Mouse (Mus musculus) heart, postnatal 36 days (tissue): ENCODE results near the gene Ccpg1. TPM values are rescaled to one million over a fixed set of nuclear protein-coding genes. Genes with fewer than 3 reads are reported as not detected.

Source experiments
- DNase-seq, 2 experiments: peaks; one replicate each; pipeline ENCODE4 v3.0.0; 2021 to 2022
- intact Hi-C: fragments of 180-260 bp; cut with DNase I; formaldehyde crosslinking; loops from one replicate; pipeline ENCODE4 v1.15.1; 2025
- microRNA-seq, 2 experiments: library from miRNA; unstranded; fragments of <30 nt; microRNA quantifications; one replicate each; pipeline ENCODE4 v1.2.0; 2021; ENCODE audit warnings: borderline number of aligned reads in 2 of 2
- total RNA-seq, 2 experiments: library from RNA; stranded (reverse); gene quantifications; 2 replicates each; pipeline ENCODE4 v1.2.3; 2021

Ccpg1 gene
- total RNA-seq, 2 experiments from 2014 or later: 81.3 to 92.5 TPM

DNA sequence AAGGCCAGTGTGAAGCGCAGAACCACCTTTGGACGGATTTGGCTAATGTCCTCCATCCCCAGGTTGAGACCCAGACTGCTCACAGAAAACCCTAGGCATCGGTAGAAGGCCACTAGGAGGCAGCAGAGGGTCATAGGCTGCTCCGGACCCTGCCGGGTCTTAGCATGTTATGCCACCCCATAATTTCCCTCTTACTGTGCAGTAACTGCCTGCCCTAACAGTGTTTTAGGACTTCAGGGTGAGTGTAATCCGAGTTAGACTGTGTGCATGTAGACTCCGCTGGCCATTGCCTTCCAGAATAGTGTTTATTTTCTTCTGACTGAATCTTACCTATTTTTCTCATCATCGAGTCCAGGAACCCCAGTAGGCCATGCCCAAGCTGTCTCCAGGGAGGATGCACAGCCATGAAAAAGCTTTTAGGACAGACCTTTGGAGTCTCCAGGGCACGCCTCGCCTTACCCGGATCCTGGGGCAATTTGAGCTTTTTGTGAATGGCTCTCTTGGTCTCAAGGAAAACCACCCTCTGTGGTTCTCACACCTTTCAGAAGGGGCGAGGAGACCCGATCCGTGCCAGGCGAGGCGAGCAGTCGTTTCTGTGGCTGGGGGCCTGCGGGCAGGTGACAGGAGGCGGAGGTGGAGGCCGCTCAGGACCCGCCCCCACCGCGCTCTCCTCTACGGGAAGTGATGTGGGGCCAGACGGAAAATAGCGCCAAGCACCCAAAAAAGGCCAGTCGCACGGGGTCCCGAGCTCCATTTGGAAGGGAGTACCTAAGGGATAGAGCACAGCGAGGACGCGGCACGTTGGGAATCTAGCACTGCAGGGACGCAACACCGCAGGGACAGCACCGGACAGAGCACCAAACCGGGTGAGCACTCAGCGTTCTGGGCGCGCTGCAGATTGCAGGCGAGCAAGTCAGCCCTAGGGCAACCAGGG, 59.2 kb downstream of the Ccpg1 start, which contains the start of gene Rab27a:
Rab27a (plus strand) TSS at position 709 of the 934 bp plus-strand sequence.
- intact Hi-C loops: loop anchor here (1.0 to 2.0 kb wide), 3 partner anchors 26 to 76 kb away; no protein-coding TSS in a partner anchor

DNA sequence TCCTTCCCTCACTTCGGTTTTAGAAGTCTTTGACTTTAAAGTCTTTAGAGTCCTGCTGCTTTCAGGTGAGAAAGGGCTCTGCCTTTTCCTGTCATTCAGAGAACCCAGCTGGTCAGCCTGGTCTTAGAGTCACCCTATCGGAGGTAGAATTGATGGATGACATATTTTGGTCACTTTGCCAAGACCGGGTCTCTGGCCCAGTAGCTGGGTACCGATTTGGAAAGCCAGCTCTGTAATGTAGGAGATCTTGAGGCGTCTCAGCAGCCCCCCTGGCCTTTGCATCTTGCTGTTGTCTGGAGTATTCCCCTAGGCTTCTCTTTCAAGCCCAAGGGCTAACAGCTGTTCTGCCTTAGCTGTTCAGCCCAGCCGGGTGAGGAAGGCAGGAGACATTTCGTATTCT, 60.0 kb downstream of the Ccpg1 start:
- peak in 1 of 2 experiments; percentile 12 for DNase-seq
- intact Hi-C loops: loop anchor here (2.0 kb wide), 2 partner anchors 26 to 76 kb away; no protein-coding TSS in a partner anchor

More for the DNA sequence above, 59.2 kb downstream of the Ccpg1 start, which contains the start of gene Rab27a:
- DNase-seq: peak; percentile 83 to 87

DNA sequence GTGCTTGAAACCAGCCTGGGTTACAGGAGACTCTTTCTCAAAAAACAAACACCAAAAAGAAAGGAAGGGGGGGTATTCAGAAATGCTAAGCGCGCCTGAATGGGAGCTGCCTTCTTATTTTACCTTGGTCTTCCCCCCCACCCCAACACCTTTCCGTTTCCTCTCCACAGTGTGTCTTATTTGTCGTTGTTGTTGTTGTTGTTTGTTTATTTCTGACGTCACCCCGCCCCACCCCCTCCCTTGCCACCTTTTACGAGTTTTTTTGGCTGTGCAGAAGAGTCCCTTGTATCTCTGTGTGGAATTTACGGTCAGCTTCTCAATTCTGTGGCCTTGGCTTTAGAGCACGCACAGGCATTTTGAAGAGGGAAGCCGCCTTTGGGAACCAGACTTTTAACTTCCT, 60.5 kb downstream of the Ccpg1 start:
- DNase-seq: no peak
- intact Hi-C loops: loop anchor here (2.0 kb wide), 2 partner anchors 25 to 77 kb away; no protein-coding TSS in a partner anchor

DNA sequence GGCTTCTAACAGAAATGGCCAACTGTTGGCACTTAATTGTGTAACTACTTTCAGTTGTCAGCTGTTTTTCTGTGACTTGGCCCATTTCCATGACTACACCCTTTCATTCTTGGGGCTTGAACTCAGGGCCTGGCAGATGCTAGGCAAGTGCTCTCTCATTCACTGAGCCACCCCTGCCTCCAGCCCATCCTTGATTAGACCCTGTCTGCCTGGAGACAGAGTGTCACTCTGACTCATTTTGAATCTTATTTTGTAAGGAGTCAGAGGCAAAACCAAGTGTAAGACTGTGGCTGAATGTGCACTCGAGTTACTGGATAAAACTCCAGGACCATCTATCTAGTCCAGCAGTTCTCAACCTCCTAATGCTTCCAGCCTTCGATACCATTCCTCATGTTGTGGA, 62.7 kb downstream of the Ccpg1 start:
- intact Hi-C loops: no loop called here
- no peak for DNase-seq

DNA sequence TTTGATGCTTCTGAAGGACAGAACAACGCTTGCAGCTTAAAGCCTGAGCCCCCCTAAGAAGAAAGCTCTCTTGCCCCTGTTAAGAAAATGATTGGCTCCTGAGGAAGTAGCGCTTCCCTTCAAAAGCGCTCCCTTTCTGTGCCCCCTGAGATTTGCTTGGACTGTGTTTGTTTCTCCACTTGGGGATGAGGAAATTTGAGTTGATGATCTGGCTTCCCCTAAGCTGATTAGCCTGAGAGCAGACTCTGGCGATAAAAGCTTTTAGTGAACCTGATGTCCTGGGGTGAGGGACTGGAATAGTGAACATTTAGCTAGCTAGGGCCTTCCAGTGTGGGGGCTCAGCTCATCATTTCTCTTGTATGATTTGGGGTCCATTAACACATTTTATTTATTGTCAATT, 63.7 kb downstream of the Ccpg1 start:
- no peak for DNase-seq
- intact Hi-C loops: no loop called here

DNA sequence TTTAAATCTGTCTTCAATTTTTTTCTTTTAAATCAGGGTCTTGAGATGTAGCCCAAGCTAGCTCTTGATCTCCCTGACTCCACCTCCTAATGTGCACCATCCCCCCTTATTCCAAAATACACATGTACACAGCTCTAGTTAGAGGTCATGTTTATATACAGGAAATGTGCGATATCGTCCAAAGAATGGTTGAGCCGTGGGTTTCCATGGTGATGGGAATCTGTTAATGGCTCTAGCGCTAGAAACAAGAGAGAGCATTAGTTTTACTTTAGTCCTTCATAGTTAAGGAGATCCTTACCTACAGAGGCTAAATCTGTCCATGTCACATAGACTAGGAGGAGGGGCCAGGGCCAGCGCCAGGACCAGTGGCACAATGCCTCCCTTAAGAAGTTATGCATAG, 64.6 kb downstream of the Ccpg1 start:
- DNase-seq: no peak
- intact Hi-C loops: no loop called here

DNA sequence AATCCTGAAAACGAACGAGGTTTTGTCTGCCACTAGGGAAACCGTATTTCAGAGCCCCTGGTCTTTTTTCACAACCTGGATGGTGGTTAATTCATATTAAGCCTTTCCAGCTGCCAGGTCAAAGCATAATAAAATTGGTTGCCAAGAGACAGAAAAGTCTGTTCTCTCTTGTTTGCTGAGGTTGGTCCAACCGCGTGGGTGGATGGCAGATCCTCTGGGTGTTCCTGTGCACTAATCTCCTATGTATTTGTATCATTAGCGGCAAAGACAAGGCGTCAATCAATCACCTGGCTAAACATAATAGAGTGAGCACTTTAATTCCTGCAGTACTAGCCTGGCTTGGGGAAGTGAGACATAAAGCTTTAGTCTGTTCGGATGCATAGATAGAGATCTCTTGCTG, 65.4 kb downstream of the Ccpg1 start:
- intact Hi-C loops: no loop called here
- DNase-seq: no peak

DNA sequence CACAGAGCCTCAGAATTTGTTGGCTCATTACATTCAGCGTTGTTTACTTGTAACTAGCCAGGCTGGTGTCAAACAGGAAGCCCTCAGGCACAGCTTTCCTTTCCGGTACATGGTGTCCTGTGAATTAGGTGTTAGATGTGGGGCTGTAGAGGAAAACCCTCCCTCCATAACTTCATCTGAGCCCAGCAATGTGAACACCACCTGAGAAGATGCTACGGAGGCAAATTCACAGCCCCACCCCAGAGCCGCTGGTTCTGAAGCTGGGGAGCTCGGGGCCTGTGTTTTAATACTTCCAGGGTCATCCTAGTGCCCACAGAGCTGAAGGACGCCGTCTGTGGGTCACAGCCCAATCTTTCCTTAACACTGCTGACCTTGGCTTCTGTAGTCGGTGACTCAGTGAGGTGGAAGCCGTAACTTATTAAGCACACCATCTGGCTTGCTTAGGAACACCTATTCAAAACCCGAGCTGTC, 70.2 kb downstream of the Ccpg1 start:
- peak in 1 of 2 experiments; percentile 14 for DNase-seq
- intact Hi-C loops: no loop called here

DNA sequence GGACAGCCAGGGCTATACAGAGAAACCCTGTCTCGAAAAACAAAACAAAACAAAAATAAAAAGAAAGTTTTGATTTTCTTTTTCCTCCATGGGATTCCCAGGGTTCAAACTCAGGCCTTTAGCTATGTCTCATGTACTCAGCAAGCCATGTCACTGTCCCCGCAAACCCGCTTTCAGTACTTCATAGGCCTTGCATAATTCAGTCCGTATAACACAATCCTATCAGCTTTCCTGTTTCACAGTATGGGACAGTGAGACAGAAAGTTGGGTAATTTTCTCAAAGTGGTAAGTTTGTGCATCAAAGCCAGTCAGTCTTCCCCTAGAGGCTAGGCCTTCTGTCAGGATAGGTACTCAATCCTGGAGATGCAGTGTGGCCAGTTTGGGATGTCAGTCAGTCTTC, 74.0 kb downstream of the Ccpg1 start:
- no peak for DNase-seq
- intact Hi-C loops: no loop called here

DNA sequence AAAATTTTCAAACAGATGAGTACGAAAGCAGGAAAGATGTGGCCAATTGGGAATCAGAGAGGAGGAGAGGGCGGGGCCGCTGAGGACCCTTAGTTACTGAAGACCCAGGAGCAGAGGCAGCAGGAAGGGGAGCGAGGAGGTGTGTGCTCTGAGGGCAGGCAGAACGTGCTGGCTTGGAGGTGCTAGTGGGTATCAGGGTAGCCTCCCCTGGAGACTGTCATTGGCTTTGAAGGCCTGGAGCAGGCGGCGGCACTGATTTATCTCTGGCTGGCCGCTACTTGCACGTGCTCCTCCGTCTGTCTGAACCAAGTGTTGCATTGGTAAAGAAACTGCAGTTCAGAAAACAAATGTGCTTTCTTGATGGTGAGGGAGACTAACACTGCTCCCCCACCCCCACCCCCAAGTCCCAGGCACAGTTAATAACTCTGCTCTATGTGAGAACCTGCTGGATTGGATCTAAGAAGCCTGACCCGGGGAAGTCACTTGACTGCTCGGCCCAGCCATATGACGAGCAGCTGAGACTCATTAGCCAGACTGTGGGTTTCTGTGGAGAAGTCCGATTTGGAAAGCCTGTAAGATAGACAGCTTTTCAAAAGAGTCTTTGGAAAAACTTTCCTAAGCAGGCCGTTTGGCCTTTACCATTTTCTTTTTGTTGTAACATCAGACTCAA, 78.5 kb downstream of the Ccpg1 start:
- intact Hi-C loops: no loop called here

More for the DNA sequence above, 78.5 kb downstream of the Ccpg1 start:
- DNase-seq: no peak

Small RNA genes lying within 50 kb of the gene (microRNA-seq; reads per million reads assigned to microRNA genes)
- 0 reads per million in 2 experiments for gene Gm27353

Other genes with a start within 250 kb of the Ccpg1 start
- under 1 TPM; 0.30 to 0.33 TPM for gene Prtg, start 178.6 kb upstream of the Ccpg1 start, total RNA-seq
- gene Pygo1, start 59.8 kb upstream of the Ccpg1 start, total RNA-seq: 10 to 100 TPM; 11.9 to 12.5 TPM
- under 1 TPM; 0.50 to 0.84 TPM for gene Dyx1c1, start 26.6 kb upstream of the Ccpg1 start, total RNA-seq
- gene Gm44503, start 26.6 kb upstream of the Ccpg1 start, total RNA-seq: not detected
- gene Ccpg1os, start within 50 bp of the Ccpg1 start, total RNA-seq: 1 to 10 TPM; 8.9 to 9.7 TPM
- gene Pigb, start 54.9 kb downstream of the Ccpg1 start, total RNA-seq: 1 to 10 TPM; 2.0 to 2.4 TPM
- 1 to 10 TPM; 3.6 to 4.4 TPM for gene Rab27a, start 59.4 kb downstream of the Ccpg1 start, total RNA-seq
- not detected for gene Khdc3, start 116.4 kb downstream of the Ccpg1 start, total RNA-seq
- not detected for gene Gm20509, start 117.0 kb downstream of the Ccpg1 start, total RNA-seq
- 10 to 100 TPM; 50.5 to 50.8 TPM for gene Rsl24d1, start 128.0 kb downstream of the Ccpg1 start, total RNA-seq